Comparison of ENCODE assay signal across 36 mouse cellular contexts in genomic region chr1:151208944-151209343, GRCm38 (mm10). TPM values are rescaled to one million over a fixed set of nuclear protein-coding genes. Genes with fewer than 3 reads are reported as not detected.
"Had no signal": no experiment of that assay in that cellular context is flagged by ENCODE, and none has a peak within 500 bp of the region (broad histone marks: within the 10 kb centered on the region; RNA-seq: fewer than 3 reads in every experiment).

No protein-coding gene starts in this region.

RNA-seq across cellular contexts. Expression of gene Gm47996, which starts 1.0 kb away (rescaled TPM):
- total RNA-seq: heart, adult 8-10 months; heart, postnatal 10 days; heart, postnatal 14 days; heart, postnatal 25 days; heart, postnatal 36 days; heart, postnatal 4 days; hindbrain, postnatal 0 days; layer of hippocampus, adult 18-20 months; layer of hippocampus, adult 2 months; layer of hippocampus, adult 8-10 months; layer of hippocampus, postnatal 10 days; layer of hippocampus, postnatal 14 days; layer of hippocampus, postnatal 25 days; layer of hippocampus, postnatal 36 days had no signal
- polyA plus RNA-seq: heart, embryonic 10.5 days; heart, embryonic 13.5 days; heart, embryonic 14.5 days; heart, embryonic 15.5 days; heart, embryonic 16.5 days; heart, postnatal 0 days; hindbrain, embryonic 12.5 days; hindbrain, embryonic 13.5 days; hindbrain, embryonic 14.5 days; hindbrain, embryonic 15.5 days; hindbrain, embryonic 16.5 days; hindbrain, postnatal 0 days; inflammation-experienced regulatory T-cells, adult 6 months; intestine, embryonic 14.5 days; intestine, embryonic 15.5 days; intestine, embryonic 16.5 days; intestine, postnatal 0 days; kidney, adult 2 months; kidney, embryonic 14.5 days had no signal

RNA-seq across cellular contexts. Expression of gene 3110040M04Rik, which starts 5.0 kb away (rescaled TPM):
- total RNA-seq: heart, adult 8-10 months; heart, postnatal 10 days; heart, postnatal 14 days; heart, postnatal 25 days; heart, postnatal 36 days; heart, postnatal 4 days; hematopoietic stem cell, adult 5-6 weeks; hindbrain, postnatal 0 days; layer of hippocampus, adult 18-20 months; layer of hippocampus, adult 2 months; layer of hippocampus, adult 8-10 months; layer of hippocampus, postnatal 10 days; layer of hippocampus, postnatal 14 days; layer of hippocampus, postnatal 25 days; layer of hippocampus, postnatal 36 days had no signal
- polyA plus RNA-seq: heart, embryonic 13.5 days; heart, embryonic 14.5 days; heart, embryonic 15.5 days; heart, embryonic 16.5 days; heart, postnatal 0 days; hindbrain, embryonic 10.5 days; hindbrain, embryonic 13.5 days; hindbrain, embryonic 14.5 days; hindbrain, embryonic 15.5 days; hindbrain, embryonic 16.5 days; hindbrain, postnatal 0 days; inflammation-experienced regulatory T-cells, adult 6 months; intestine, embryonic 16.5 days; intestine, postnatal 0 days had no signal

RNA-seq across cellular contexts. Expression of gene Gm47995, which starts 10.7 kb away (rescaled TPM):
- total RNA-seq: heart, adult 8-10 months; heart, postnatal 10 days; heart, postnatal 14 days; heart, postnatal 25 days; heart, postnatal 36 days; heart, postnatal 4 days; hematopoietic stem cell, adult 5-6 weeks; hindbrain, postnatal 0 days; layer of hippocampus, adult 18-20 months; layer of hippocampus, adult 2 months; layer of hippocampus, adult 8-10 months; layer of hippocampus, postnatal 10 days; layer of hippocampus, postnatal 14 days; layer of hippocampus, postnatal 25 days; layer of hippocampus, postnatal 36 days had no signal
- polyA plus RNA-seq: heart, embryonic 13.5 days; heart, embryonic 14.5 days; heart, embryonic 15.5 days; heart, embryonic 16.5 days; heart, postnatal 0 days; hindbrain, embryonic 11.5 days; hindbrain, embryonic 12.5 days; hindbrain, embryonic 13.5 days; hindbrain, embryonic 14.5 days; hindbrain, embryonic 15.5 days; hindbrain, embryonic 16.5 days; hindbrain, postnatal 0 days; inflammation-experienced regulatory T-cells, adult 6 months; intestine, embryonic 14.5 days; intestine, embryonic 15.5 days; intestine, embryonic 16.5 days; intestine, postnatal 0 days; kidney, adult 2 months; kidney, embryonic 16.5 days had no signal

RNA-seq across cellular contexts. Expression of gene Gm8947, which starts 16.8 kb away (rescaled TPM):
- total RNA-seq: heart, adult 8-10 months; heart, postnatal 10 days; heart, postnatal 14 days; heart, postnatal 25 days; heart, postnatal 36 days; hematopoietic stem cell, adult 5-6 weeks; hindbrain, postnatal 0 days; layer of hippocampus, adult 18-20 months; layer of hippocampus, adult 2 months; layer of hippocampus, adult 8-10 months; layer of hippocampus, postnatal 10 days; layer of hippocampus, postnatal 14 days; layer of hippocampus, postnatal 25 days; layer of hippocampus, postnatal 36 days had no signal
- polyA plus RNA-seq: heart, embryonic 14.5 days; heart, embryonic 15.5 days; heart, embryonic 16.5 days; hindbrain, embryonic 11.5 days; hindbrain, embryonic 12.5 days; hindbrain, embryonic 13.5 days; hindbrain, embryonic 14.5 days; hindbrain, embryonic 15.5 days; hindbrain, embryonic 16.5 days; hindbrain, postnatal 0 days; inflammation-experienced regulatory T-cells, adult 6 months; intestine, embryonic 16.5 days; intestine, postnatal 0 days had no signal

RNA-seq across cellular contexts. Expression of gene Gm47985, which starts 26.6 kb away (rescaled TPM):
- total RNA-seq: hematopoietic stem cell, adult 5-6 weeks; hindbrain, postnatal 0 days; layer of hippocampus, adult 18-20 months; layer of hippocampus, adult 2 months; layer of hippocampus, postnatal 10 days; layer of hippocampus, postnatal 14 days; layer of hippocampus, postnatal 25 days; layer of hippocampus, postnatal 36 days had no signal
- polyA plus RNA-seq: heart, embryonic 14.5 days; hindbrain, embryonic 15.5 days; hindbrain, embryonic 16.5 days; hindbrain, postnatal 0 days; intestine, embryonic 15.5 days; kidney, adult 2 months had no signal
